Mouse (Mus musculus) CD4-positive, CD25-positive, alpha-beta regulatory T cell, adult 2 months (primary cell): Measurements from ENCODE around the gene Zfc3h1.

Source experiments
- DNase-seq: peaks from one replicate; pipeline ENCODE4 v3.0.0-alpha.2; 2012; ENCODE audit warnings: low read depth, low spot score

The Zfc3h1 gene

DNA sequence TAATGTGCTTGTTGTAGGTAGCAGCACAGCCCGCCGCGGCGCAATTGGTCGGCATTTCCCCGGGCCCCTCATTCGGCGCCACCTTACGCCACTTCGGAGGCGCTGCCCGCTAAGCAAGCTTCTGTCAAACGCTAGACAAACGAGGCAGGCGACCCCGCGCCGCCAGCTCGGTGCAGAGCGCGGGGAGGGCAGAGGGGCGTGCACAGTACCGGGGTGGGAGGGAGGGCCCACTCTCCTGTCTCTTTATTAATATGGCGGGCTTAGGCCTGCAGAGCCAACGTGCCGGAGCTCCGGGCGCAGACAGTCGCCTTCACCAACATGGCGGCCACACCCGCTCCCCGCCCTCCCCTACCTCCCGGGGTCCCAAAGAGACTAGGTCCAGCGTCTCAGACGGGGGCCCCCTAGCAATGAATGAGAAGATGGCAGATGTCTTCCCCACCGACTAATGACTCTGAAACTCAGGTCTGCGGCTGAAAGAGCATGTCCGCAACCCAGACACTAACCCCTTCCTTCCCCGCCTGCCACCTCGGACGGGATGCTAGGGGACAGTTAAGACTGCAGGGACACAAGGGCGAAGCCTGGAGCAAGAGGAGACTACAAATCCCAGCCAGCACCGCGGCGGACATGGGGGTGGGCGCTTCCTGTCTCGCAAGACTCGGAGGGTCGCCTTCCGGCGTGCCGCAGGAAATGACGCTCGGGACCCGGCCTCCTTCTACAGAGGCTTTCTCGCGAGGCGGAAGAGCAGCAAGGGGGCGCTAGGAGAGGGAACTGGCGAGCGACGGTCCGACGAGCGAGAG lies at the start of gene Zfc3h1, which contains the start of gene Thap2:
Gene Zfc3h1, plus strand, starts transcription at position 739 of the 797 bp plus-strand sequence.
Gene Thap2, minus strand, starts transcription at position 223 of the 797 bp plus-strand sequence.
- peak; percentile 99 for DNase-seq

DNA sequence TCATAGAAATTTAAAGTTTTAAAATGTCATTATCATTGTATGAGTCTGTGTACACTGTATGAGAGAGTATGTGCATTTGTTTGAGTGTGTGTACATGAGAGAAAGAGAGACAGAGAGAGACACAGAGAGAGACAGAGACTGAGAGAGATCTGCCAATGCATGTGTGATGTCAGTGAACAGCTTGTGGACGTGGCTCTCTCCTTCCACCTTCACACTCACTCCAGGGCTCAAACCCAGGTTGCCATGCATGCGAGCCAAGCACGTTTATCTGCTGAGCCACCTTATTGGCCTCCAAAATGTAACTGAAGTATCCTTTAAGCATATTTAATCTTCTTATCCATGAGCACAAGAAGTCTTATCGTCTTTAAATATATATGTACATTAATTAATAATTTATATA lies 47.9 kb upstream of the Zfc3h1 start:
- no peak for DNase-seq

DNA sequence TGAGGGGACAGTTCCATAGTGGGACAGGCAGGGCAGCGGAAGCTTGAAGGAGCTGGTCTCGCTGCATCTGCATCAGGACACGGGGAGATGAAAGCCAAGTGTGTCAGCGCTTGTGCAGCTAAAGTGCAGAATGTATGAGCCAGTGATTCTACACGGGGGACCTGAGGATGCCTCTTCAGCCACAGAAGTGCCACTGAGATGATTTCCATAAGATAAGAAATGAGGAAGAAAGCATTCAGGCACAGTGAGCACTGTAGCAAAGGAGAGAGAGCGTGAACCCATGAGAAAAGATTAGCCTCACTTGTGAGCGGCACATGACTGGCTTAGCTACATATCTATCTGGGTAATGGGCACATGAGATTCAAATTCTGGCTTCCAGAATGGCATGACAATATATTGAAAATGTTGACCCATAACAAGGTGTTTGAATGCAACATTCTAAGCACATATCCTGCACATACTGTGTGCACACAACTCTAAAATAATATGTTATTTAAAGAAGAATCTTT lies 44.9 kb upstream of the Zfc3h1 start:
- DNase-seq = no peak

DNA sequence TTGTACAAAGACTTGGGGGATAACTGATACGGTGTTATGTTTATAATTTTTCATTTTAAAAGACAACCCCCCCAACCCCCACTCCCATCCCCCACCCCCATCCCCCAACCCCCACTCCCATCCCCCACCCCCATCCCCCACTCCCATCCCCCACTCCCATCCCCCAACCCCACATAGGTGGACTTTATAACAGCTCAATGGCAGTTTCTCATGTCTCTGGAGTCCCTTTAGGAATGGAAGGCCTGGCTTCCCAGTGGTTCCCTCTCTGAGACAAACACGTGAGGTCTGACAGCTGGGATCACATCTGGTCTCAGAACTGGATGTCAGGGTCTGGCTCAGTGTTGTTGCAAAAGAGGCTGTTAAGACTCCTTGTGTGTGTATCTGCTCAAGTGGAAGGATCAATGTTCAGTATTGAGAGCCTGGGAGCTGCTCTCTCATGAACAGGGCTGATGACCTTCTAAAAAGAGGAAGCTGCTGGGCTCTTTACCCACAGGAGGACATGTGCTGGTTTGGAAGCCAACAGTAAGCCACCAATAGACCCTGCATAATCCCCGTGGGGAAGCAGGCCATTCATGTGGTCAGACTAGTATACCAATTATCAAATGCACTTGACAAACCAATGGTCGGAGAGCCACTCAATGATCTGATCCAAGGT lies 41.9 kb upstream of the Zfc3h1 start:
- DNase-seq = no peak

DNA sequence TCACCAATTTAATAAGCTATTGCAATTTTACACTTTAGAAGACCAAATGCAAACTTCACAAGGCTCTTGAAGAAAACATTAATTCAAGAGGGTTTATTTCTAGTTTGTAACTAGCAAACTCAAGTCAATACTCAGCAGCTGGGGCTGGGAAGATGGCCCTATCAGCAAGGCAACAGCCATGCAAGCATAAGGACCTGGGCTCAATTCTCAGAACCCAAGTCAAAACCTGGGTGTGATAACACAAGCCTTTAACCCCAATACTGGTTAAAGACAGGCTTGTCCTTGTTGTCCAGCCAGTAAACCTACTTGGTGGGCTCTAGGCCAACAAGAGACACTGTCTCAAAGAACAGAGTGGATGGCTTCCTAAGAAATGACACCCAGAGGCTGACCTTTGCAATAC lies 38.3 kb upstream of the Zfc3h1 start:
- no peak for DNase-seq

DNA sequence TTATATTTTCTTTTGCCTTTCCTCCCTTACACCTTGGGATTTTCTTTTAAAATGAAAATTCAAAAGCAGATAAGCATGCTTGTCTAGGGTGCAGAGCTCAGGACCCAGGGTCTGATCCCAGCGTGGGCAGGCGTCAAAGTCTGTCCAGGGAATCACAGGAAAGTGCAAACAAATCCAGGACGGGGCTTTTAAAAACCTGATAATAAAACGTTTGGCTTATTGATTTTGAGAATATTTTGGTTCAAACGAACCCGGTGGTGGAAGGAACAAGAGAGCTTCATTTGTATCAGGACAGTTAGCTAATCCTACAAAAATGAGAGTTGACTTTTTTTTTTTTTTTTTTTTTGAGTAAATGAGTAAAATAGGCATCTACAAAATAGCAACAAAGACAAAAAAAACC lies 36.6 kb upstream of the Zfc3h1 start:
- DNase-seq = no peak

DNA sequence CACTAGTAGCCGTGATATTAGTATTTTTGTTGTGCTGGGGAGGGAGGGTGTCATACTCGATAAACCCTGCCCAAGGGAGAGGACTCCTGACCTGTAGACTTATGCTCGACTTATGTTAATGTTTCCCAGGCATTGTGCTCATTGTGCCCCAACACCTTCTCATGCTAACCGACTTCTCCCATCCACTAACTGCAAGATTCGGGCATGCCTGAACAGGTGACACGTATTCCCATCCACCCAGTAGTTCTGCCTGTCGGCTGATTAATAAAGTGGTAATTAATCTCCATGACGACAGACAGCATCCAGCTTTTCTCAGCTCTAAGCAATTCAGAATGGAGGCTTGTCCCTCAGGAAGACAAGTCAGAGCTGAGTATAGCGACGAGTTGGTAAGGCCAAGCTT lies 35.7 kb upstream of the Zfc3h1 start:
- no peak for DNase-seq

DNA sequence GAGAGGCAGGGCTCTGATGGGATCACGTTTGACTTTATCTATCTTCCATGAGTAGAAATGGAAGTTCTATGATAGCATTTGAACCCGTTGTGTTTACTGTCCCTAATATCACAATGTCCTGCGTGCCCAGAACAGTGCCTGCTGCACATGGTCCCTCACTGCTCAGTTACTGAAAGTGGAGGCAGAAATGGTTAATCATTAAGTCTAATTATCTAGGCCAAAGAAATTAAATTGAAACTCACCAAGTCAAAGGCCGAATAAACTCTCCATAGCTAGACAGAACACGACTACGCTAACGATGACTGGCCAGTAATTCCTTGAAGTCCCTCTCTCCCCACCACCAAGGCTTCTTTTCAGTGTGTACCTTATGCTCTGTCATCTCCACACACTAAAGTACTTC lies 35.2 kb upstream of the Zfc3h1 start:
- DNase-seq = no peak

DNA sequence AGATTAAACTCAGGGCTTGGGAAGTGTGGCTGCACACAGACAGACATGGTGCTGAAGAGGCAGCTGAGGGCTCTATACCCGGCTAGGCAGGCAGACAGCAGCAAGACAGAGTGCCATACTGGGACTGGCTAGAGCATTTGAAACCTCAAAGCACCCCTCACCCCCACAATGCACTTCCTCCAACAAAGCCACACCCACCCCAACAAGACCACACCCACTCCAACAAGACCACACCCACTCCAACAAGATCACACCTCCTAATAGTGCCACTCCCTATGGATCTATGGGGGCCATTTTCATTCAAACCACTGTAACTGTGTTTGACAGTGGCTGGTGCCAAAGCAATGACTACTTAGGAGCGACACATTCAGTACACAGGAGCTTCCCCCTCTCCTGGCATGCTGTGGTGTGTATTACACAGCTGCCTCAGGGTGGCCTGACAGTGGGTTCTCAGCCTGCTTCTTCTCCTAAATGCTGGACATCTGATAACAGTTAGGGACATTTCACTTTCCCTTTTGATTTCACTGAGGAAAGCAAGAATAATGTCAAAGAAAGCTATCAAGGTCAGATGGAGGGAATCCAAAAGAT lies 33.9 kb upstream of the Zfc3h1 start:
- DNase-seq = no peak

DNA sequence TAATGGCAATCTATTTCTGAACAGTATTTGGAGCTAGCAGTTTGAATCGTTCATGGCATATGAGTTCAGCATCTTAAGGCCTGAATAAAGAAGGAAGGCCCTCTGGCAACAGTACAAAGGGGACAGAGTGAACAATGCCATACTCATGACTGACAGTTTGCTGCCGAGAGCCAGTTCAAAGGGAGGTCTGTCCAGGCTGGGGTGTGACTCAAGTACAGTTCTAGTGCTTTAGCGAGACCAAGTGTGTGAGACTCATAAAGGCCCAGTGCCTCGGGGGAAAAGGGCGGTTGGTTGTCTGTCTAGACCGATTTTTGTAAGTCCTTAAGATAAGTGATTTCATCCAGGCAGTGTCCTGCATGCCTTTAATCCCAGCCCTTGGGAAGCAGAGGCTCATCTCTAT lies 30.2 kb upstream of the Zfc3h1 start:
- no peak for DNase-seq

DNA sequence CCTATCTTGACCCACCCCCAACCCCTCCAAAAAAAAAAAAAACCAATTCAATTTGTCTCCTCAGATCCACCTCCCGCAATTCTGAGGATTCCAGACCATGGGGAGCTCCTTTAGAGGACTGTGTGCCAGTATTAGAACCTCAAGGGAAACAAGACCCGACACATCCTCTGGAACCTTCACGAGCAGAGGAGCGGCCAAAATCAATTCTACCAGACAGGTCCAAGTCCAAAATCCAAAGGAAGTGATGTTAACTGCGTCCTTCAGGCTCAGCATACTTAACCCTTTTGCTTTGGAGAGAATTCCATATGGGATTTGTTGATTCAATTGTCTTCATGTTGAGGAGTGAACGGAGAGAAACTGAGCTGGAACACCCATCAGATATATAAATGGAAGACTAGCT lies 29.7 kb upstream of the Zfc3h1 start:
- no peak for DNase-seq

DNA sequence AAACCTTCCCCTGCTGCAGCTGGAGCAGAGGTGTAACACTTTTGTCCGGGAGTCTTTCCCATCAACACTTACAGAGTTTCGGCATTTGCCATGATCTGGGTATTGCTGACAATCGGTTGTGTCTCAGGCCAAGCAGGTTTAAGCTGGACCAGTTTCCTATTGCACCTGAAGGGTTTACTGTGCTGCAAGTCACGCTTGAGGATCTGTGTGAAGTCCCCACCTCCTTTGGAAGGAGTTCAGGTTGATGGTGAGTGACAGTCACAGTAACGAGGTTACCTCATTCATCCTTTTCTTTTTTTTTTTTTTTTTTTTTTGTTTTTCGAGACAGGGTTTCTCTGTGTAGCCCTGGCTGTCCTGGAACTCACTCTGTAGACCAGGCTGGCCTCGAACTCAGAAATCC lies 28.7 kb upstream of the Zfc3h1 start:
- DNase-seq = no peak

DNA sequence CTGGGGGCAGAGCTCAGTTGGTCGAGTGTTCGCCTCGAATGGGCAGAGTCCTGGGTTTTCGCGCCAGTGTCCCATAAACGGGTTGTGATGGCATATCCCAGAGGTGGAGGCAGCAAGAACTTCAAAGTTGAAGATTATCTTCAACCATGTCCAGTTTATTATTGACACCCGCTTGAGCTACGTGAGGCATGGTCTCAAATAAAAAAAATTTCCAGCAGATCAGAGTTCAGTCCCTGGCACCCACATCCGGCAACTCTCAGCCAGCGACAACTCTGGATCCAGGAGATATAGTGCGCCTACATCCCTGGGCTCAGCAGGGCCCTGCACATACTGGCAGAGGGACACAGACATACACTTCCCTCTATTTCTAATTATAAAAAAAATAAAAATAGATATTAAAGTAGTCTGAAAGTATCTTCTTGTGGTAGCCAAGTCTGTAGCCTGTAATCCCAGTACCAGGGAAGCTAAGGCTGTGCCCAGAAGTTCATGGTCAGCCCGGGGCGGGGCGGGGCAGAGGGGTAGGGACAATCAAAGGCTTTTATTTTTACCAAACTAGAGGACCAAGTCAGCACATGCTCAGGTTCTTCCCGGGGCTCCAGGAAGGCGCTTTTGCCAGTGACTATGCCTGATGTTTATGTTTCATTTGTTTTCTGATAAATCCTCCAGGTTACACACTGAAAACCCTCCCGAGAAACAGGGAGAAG lies 26.4 kb upstream of the Zfc3h1 start:
- DNase-seq = no peak

DNA sequence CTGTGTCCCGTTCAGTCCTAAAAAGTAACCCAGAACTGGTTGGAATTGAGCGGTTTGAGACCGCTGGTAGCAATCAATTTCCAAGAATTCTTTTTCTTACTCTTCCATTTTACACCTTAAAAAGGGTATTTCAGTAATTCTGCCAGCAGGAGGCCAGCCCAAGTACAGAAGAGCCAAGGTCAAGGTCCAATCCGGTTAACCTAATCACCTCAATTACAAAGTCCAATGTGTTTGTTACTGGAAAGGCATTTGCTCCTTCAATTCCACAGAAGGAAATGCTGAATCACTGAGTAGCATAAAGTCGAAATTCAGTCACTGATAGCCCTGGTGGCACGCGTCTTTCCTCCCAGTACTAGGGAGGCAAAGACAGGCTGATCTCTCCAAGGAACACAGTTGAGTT lies 25.7 kb upstream of the Zfc3h1 start:
- DNase-seq = no peak

DNA sequence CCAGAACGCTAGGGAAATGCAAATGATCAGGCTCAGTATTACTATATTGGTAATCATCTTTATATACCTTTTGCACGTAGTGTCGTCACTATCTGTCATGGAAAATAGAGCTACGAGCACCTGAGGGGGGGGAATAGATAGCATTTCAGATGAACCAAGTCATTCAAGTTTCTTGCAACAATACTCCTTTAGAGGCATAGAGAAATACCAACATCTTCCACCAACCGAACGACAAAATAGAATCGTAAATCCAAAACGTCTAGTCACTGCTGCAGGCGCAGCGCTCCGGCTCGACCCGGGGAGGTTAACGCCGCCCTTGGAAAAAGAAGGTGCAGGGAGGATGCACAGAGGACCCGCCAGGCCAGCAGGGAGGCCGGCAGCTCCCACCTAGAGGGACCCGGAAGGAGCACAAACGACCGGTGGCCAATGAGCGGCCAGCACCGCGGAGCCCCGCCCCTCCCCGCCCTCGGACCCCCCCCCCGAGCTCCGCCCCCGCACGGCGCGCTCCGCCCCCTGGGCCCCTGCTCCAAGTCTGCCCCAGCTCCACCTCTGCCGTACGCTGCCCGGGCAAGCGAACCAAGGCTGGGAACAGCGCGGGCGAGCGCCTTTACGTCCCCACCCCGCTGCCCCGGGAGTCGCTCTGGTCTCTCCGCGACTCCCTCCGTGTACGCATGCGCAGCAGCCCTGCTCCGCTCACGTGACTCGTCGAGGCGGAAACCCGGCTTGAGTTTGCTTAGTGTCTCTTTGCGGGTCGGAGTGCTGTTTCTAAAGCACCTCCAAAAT lies 22.7 kb upstream of the Zfc3h1 start, which contains the start of gene Tmem19:
Gene Tmem19, minus strand, starts transcription at position 662 of the 783 bp plus-strand sequence.
- DNase-seq = peak; percentile 98

DNA sequence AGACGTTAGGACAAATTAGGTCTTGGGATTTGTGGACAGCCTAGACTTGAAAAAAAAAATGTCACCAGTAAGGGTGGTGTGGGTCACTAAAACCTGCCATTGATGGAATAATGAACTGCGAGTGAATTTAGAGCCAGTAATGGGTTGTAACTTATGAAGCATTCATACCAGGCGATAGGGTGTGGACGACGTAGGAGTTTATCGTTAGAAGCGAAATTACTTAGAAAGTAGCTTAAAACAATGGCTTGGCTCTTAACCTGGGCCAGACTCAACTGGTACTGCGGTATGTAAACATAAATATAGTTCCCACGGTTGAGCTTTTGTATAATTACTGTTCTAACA lies 22.2 kb upstream of the Zfc3h1 start:
- DNase-seq = no peak

DNA sequence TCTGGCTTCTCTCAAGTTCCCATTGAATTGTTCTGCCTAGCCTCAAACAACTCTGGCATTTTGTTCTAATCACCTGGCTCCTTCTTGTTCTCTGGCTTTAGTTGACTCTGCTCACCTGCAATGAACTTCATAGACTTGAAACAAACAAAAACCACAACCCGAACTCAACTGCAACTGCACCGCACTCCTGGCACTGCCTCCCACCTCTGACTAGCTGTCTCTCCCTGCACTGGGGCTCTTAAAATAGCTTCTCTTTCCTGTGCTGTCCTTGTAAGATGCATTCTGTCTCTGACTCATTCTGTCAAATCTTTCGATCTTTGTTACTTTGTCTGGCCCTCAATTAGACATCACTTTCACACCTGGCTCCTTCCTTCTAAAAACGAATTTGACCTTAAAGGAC lies 21.6 kb upstream of the Zfc3h1 start:
- peak; percentile 59 for DNase-seq

DNA sequence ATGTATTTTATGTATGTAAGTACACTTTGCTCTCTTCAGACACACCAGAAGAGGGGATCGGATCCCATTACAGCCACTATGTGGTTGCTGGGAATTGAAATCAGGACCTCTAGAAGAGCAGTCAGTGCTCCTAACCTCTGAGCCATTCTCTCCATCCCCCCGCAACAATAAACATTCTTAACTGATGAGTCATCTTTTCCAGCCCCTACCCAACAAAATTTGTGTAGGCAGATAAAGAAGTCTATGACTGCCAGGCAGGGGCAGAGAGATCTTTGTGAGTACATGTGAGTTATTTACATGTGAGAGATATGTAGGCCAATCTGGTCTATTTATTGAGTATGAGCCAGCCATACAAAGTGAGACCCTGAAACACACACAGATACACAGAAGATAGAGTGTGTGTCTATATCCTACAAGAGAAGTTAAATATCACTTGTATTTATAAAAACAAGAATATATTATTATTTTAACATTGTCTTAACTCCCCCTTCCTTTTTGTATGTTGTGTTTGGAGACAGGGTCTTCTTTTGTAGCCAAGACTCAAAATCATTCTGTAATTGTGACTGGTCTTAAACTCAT lies 3.2 kb upstream of the Zfc3h1 start:
- DNase-seq = peak; percentile 36

DNA sequence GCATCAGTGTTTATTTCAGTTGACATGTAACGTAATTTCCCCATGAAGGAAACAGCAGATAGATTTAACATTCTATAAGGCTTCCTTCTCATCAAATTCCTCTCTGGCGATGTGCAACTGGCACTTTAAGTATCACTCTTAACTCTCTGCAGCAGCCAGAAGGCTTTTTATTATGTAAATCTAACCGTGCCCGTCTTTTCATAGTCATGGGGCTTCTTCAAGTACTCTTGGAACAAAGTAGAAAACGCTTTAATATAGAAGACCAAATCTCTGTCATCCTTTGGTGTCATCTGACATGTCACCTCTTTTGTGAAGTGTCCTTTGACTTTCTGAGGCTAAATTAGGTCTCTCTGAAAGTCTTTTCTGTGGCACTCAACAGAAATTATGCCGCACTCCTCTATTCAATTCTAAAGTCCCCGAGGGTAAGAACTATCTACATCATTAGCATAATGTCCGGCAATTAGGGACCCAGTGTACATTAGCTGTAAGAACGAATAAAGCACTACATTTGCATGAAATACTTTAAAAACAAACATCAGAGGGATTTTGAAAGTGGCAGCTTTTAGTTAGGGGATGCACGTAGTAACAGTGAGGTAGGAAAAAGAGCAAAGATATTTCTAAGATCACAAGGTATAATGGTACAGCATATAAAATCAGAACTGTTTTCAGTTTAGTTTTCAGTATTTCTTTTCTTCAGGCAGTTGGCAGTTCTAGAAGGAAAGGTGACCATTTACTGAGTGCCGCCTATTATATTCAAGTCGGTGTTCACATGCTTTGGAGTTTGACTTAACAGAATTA lies 1.7 kb upstream of the Zfc3h1 start:
- DNase-seq = no peak

DNA sequence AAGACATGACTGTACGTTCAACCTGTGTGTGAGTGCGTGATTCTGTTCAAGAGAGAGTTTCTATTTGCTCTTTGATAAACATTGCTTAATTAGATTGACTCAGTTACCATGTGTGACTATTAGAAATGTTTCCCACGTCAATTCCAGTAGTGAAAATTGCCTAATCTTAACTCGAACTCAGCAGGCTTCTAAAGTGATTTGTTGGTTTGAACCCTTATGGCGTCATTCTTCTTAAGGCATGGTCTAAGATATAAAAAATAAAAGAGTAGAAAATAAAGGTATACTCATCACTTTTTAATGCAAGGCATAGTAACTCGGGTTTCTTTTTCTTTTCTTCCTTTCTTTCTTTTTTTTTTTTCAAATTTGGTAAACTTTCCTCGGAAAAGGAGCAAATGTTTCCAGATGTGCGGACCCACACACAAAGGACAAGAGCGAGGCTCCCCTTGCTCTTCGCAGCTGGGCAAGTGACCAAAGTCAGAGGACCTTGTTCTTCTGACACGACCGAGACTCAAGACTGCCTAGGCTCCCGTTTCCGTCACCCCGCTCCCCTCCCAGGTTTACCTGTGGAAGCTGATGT lies 1.0 kb upstream of the Zfc3h1 start:
- DNase-seq = peak; percentile 29
